Mouse (Mus musculus): ENCODE data around the gene Atg2b.

Atg2b gene

DNA sequence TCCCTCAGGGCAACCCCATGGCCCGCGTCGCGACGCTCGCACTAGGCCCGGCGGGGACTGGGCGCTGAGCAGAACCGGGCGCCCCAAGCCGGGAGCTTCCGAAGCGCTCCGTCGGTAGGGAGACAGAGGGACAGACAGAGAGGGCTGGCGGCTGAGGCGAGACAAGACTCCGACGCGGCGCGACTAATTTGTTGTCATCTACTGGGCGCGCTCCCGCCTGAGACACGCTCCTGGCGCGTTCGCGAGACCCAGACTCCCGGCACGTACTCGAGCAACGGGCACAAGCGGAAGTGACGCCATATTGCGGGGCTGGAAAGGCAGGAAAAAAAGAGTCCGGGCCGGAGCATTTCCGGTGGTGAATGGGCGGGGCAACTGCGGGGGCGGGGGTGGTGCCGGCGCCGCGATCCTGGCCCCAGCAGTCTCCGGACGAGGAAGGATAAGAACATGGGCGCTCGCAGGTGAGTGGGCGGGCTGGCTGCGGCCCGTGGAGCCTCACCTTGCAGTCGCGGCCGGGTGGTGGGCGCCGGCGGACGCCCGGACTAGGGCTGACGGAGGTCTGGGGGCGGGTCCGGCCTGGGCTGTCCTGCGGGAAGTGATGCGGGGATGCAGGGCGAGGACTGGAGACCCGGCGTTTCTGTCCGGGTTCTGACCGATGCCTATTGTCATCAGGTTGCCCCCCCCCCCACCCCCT, at the start of gene Atg2b:
TSS of gene Atg2b (minus strand) at position 211 of the 691 bp plus-strand sequence.
- peak; percentile 89 for DNase-seq (ENCODE audit: extremely low read depth, low read depth)

- DNase-seq (ENCODE audit: extremely low read depth, low read depth) = no peak
These were observed 48.6 kb upstream of the Atg2b start for GRCm38 (mm10) chr12:105733370-105734159.

GRCm38 (mm10) chr12:105730851-105731460, 45.9 kb upstream of the Atg2b start:
- DNase-seq (ENCODE audit: extremely low read depth, low read depth) = no peak

GRCm38 (mm10) chr12:105727964-105728363, 43.0 kb upstream of the Atg2b start:
- DNase-seq (ENCODE audit: extremely low read depth, low read depth) = no peak

DNA sequence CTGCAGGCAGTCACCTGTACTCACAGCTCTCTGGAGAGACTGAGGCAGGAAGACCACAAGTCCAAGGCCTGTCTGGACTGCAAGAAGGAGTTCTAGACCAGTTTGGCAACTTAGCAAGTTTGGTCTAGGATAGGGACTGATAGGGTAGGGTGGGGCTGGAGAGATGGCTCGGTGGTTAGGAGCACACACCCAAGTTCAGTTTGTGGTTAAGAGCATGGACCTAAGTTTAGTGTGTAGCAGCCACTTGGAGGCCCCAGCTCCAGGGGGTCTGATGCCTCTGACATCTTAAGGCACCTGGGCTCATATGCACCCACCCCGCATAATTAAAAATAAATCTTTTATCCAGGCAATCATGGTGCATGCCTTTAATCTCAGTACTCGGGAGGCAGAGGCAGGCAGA, 42.3 kb upstream of the Atg2b start:
- DNase-seq (ENCODE audit: extremely low read depth, low read depth) = peak; percentile 83

- no peak for DNase-seq (ENCODE audit: extremely low read depth, low read depth)
These were observed 40.7 kb upstream of the Atg2b start for GRCm38 (mm10) chr12:105725736-105726135.

GRCm38 (mm10) chr12:105724616-105725015, 39.6 kb upstream of the Atg2b start:
- peak; percentile 63 for DNase-seq (ENCODE audit: extremely low read depth, low read depth)

DNA sequence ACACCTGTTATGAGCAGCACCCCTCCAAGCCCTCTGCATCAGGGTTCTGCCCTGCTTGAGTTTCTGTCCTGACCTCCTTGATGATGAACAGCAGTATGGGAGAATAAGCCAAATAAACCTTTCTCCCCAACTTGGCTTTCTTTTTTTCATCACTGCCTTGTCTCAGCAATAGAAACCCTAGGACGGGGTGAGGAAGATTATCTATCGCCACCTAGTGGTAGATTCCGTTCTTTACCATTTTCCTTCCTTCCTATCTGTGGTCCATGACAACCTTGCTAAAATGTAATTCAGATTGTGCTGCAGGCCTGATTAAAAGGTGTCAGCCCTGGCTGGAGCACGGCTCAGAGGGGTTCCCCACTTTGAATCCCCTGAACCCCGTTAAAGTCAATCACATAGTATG, 37.6 kb upstream of the Atg2b start:
- peak; percentile 68 for DNase-seq (ENCODE audit: extremely low read depth, low read depth)

GRCm38 (mm10) chr12:105721452-105722132, 36.6 kb upstream of the Atg2b start:
- DNase-seq (ENCODE audit: extremely low read depth, low read depth) = no peak

GRCm38 (mm10) chr12:105720196-105720595, 35.2 kb upstream of the Atg2b start:
- DNase-seq (ENCODE audit: extremely low read depth, low read depth) = no peak

DNA sequence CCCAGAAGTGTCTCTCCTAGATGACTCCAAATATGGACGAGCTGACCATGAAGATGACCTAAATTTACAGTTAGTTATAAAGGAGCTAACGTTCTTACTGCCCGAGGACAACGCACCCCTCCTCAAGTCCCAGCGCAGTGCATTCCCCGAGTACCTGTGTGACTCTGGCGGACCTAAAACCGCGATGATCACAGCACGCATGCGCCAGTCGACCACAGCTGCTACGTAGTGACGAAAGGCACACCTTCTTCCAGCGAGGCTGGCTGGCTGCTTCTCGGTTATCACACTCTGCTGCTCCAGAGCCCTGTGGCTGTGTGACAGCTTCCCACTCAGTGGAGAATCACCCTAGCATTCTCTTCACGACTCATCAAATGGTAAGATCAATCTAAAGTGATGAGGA, 33.6 kb upstream of the Atg2b start:
- DNase-seq (ENCODE audit: extremely low read depth, low read depth) = peak; percentile 66

- no peak for DNase-seq (ENCODE audit: extremely low read depth, low read depth)
These were observed 20.9 kb upstream of the Atg2b start, which contains the start of gene Ak7 for GRCm38 (mm10) chr12:105705799-105706487. Gene Ak7, plus strand, starts transcription at chr12:105705976.

DNA sequence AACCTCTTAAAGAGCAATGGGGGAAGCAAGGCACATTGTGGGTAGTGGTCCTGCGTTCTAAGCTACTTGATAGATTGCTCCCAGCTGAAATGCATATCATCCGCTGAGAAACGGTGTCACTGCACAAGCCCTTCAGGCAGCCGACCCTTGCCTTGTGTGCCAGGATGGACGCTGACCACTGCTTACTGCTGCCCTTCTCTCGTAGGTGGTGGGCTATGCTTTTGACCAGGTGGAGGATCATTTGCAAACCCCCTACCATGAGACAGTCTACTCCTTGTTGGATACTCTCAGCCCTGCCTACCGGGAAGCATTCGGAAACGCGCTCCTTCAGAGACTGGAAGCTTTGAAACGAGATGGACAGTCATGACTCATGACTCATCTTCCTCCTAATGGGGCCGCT, 15.4 kb upstream of the Atg2b start:
- no peak for DNase-seq (ENCODE audit: extremely low read depth, low read depth)

- no peak for DNase-seq (ENCODE audit: extremely low read depth, low read depth)
These were observed 12.2 kb upstream of the Atg2b start for GRCm38 (mm10) chr12:105697104-105697780.

DNA sequence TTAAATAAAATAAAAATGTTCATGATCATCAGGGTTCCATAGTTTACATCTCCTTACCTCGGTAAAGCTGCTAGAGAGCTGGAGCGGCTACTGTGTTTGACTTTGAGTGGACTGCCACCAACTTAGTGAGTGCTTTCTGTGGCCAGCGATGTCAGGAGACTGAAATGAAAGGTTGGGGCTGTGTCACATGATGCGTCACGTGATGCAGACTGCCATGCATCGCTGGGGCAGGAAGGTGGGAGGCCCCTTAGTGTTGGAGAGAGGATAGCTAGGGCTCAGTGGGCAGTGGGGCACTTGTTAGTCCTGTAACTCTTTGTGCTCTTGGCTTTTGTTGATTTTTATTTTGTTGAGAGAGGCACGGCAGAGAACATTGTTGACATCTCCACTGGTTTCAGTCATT, 10.8 kb upstream of the Atg2b start:
- no peak for DNase-seq (ENCODE audit: extremely low read depth, low read depth)

DNA sequence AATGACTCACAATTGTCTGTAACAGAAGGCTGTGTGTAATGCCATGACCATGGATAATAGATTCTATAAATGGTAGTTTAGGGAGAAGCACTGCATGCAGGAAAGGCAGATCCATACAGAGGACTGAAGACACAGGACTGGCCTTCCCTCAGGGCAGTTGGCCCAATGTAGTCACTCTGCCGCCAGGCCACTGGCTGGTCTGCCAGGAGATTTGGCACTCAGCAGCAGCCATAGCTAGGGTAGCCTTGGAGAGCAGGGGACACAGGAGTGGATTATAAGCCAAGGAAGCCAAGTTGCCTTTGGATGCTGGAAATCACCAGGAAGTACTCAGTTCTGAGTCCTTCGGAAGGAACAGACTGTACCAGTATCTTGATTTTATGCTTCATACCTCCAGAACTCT, 9.0 kb upstream of the Atg2b start:
- DNase-seq (ENCODE audit: extremely low read depth, low read depth) = no peak

DNA sequence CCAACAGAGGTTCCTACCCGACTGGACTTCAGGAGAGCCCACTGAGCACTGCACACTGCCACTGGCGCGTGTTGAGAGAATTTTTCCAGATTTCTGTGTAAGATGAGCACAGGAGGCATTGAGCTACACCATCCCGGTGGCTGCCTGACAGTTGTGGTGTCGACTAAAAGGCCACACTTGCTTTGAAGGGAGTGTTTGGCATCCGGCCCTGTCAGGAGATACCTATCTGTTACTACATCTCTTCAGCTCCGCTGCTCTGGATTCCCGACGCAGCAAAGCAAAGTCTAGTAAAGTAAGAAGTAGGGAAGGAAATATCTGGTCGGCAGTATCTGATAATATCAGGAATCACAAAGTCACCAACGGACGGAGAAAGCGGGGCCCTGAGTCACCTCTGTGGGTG, 4.4 kb upstream of the Atg2b start:
- no peak for DNase-seq (ENCODE audit: extremely low read depth, low read depth)

DNA sequence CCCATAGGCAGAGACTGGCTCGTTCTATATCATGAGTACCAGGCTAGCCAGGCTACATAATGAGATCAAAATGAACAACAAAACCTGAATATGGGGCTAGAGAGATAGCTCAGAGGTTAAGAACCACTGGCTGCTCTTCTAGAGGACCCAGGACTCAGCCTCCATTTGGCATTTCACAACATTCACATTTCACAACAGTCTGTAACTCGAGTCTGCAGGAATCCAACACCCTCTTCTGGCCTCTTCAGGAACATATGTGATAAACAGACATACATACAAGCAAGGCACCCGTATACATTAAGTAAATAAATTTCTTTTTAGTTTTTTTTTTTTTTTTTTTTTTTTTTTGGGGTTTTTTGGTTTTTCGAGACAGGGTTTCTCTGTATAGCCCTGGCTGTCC, 3.5 kb upstream of the Atg2b start:
- DNase-seq (ENCODE audit: extremely low read depth, low read depth) = no peak

DNA sequence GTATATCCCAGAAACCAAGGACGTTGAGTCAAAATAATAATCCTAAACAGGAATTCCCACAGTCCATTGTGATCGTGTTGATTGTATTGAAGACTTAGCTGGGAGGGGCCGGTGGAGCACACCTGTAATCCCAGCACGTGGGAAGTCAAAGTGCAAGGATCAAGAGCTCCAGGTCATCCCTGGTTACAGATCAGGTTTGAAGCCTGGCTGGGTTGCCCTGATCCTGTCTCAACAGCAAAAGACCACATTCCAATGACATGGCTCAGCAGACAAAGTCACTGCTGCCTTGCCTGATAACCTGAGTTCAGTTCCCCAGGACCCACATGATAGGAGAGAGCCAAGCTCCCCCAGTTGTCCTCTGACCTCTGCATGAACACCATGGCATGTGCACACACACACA, 2.4 kb upstream of the Atg2b start:
- DNase-seq (ENCODE audit: extremely low read depth, low read depth) = no peak

- no peak for DNase-seq (ENCODE audit: extremely low read depth, low read depth)
These were observed 1.8 kb upstream of the Atg2b start for GRCm38 (mm10) chr12:105686791-105687190.

Measured in MEL-GATA-1-ER (cell line).